Mouse (Mus musculus): Measurements from ENCODE around the gene Cfap44.

Cfap44 gene

DNA sequence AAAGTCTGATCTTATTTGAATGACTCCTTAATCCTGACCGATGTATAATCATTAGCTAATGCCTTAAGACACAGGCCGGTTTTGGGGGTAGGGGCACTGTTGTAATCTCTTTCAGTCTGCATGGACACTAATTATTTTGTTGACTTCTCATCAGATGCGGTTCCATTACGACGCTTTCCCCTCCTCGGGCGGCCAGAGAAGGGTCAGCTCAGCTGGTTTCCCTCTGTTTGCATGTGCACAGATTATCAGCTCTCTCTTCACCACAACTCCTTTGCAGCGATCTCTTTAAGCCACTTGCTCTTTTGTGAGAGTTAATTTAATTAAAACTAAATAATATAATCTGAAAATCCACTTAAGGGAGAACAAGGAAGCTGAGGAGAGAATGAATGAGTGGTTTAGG lies 135.1 kb downstream of the Cfap44 start:
- in situ Hi-C loops (cut with MboI), result no loop called here

DNA sequence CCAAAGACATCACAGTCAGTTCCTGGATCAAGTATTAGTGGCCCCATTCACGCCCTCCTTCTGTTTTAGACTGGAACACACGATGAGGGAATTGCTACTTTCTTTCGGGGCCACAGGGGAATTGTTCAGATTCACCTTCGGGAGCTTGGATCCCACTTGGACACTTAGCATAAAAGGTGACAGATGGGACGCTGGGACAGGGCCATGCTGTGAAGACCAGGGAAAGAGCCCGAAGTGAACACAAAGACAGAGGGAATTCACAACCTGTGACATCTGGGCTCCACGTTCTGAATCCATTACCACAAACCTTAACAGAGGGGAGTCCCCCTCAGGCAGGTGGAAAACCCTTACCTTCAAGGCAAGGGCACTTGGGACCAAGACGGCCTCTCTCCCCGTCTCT lies 135.6 kb downstream of the Cfap44 start:
- in situ Hi-C loops (cut with MboI), result no loop called here

DNA sequence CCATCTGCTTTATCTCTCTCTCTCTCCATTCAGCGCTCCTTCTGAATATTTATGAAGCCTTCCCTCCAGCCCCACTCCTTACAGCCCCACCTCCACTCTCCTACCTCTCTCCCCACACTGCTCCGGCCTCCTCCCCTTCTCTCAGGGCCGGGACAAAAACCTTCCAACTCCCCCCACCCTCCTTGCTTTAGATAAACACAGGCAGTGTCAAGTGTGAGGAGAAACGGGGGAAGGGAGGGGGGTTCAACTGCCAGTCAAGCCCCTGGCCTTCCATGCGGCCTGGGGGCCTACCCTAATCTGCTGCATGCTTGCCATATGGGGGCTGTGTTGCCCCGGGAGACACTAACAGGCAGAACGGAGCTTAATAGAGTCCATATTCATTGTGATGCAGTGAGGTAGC lies 136.2 kb downstream of the Cfap44 start:
- in situ Hi-C loops (cut with MboI), result no loop called here

DNA sequence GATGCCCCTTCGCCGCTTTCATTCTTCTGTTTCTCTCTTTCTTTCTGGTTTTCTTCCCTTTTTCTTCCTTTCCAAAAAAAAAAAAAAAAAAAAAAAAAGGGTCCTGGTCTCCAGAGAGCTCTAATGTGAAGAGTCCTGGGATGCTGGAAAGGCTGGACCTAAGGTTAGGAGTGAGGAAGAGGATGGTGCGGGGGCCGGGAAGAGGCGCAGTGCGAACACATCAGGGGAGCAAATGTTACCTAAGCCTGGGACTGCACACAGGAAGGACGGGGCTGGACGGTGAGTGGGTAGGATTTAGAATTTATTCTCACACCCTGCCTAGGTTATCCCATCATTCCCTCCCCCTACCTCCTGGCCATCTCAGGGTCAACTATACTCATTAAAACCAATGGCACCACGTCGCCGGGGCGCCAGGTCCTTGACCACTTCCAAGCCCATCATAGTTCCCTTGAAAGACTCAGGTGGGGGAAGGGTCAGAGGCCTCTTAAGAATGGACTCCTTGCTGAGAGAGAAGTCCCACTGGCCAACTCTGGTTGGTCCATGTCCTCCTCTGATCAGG lies 136.7 kb downstream of the Cfap44 start:
- in situ Hi-C loops (cut with MboI), result no loop called here
